Mouse (Mus musculus): Measurements from ENCODE around the gene Mecom. TPM values are rescaled to one million over a fixed set of nuclear protein-coding genes. Genes with fewer than 3 reads are reported as not detected.

Gene Mecom
- polyA plus RNA-seq, 1 experiment from 2014 or later: 22.4 TPM

DNA sequence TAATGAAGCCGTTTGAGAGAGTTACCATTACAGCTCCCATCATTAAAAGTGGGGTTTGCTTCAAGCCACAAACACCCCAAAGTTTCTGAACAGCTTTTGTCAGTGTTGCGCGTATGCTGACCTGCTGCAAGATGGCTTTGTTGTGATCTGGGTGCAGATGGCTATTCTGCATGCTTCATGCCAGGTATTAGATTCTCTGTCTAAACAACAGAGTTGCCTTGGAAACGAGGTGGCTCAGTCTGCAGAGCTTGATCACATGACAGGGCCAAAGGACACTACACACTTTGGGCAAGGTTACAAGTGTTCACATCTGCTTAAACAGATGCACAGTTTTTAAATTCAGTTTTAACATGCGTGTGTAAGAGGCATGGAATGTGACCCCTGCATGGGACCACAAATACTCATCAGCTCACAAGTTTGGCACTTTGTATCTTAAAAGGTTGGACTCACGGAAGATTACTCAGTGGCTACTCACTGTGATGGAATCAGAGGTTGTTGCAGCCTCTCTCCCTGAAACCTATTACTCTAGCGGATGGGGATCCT is 390.6 kb downstream of the Mecom start:
- TF ChIP-seq EP300 (IDR thresholded peaks at IDR 0.05) (no peak), CTCF (IDR thresholded peaks at IDR 0.05) (no peak)
- 72% methylated on average over 7 of the region's 7 CpGs for WGBS

GRCm38 (mm10) chr3:30154390-30154789 is 393.4 kb downstream of the Mecom start:
- 88% methylated on average over 7 of the region's 7 CpGs for WGBS

More for the DNA sequence above, 390.6 kb downstream of the Mecom start:
- no peak overlapping the region for H3K9ac ChIP-seq (replicated peaks; ENCODE audit: low read depth)
- ATAC-seq (no peak), DNase-seq (ENCODE audit: low spot score) (no peak)
- H3K9me3 ChIP-seq (ENCODE audit: low read length): no peaks in the 10 kb centered on the region
- H3K27ac ChIP-seq (ENCODE audit: low read length): no peak overlapping the region
- H3K36me3 ChIP-seq (ENCODE audit: insufficient read depth, low read length): no peaks in the 10 kb centered on the region
- no peaks in the 10 kb centered on the region; the same call in 1 of the 2 replicates for H3K4me1 ChIP-seq (ENCODE audit: insufficient read depth, low read depth, low read length)
- H3K27me3 ChIP-seq (replicated peaks; ENCODE audit: insufficient read depth, low read length): no peaks in the 10 kb centered on the region
- no peak overlapping the region for H3K4me3 ChIP-seq (ENCODE audit: low read depth, low read length)
- H3K4me2 ChIP-seq (replicated peaks; ENCODE audit: low read depth, low read length): no peak overlapping the region

DNA sequence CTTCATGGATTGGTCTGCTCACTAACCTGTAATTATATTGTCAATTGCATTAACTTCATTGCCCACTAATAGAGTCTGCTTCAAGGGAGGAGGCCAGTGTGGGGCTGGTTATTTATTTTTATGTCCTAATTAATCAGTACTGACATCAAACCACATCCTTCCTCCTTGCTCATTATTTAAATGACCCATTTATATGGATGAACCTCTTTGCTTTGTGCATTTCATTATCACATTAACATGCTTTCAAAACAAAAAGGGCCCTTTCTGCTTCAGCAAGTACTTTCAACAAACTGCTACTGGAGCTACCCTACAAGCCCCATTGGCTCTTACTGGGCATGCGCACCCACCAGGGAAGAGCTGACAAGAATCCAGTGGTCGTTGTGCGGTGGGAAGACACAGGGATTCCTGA is 393.9 kb downstream of the Mecom start:
- H3K4me3 ChIP-seq (ENCODE audit: low read depth, low read length): no peak overlapping the region

More at GRCm38 (mm10) chr3:30154390-30154789, 393.4 kb downstream of the Mecom start:
- H3K4me1 ChIP-seq (ENCODE audit: insufficient read depth, low read depth, low read length): peaks cover 3% of the 10 kb centered on the region; the same call in 1 of the 2 replicates
- H3K4me3 ChIP-seq (ENCODE audit: low read depth, low read length): no peak overlapping the region
- no peaks in the 10 kb centered on the region for H3K36me3 ChIP-seq (ENCODE audit: insufficient read depth, low read length)
- H3K9me3 ChIP-seq (ENCODE audit: low read length): no peaks in the 10 kb centered on the region
- no peak overlapping the region for H3K4me2 ChIP-seq (replicated peaks; ENCODE audit: low read depth, low read length)
- H3K9ac ChIP-seq (replicated peaks; ENCODE audit: low read depth): no peak overlapping the region
- no peak for ATAC-seq
- no peak for DNase-seq (ENCODE audit: low spot score)
- H3K27ac ChIP-seq (ENCODE audit: low read length): no peak overlapping the region
- H3K27me3 ChIP-seq (replicated peaks; ENCODE audit: insufficient read depth, low read length): no peaks in the 10 kb centered on the region
- TF ChIP-seq EP300 (IDR thresholded peaks at IDR 0.05) (no peak), CTCF (IDR thresholded peaks at IDR 0.05) (no peak)

DNA sequence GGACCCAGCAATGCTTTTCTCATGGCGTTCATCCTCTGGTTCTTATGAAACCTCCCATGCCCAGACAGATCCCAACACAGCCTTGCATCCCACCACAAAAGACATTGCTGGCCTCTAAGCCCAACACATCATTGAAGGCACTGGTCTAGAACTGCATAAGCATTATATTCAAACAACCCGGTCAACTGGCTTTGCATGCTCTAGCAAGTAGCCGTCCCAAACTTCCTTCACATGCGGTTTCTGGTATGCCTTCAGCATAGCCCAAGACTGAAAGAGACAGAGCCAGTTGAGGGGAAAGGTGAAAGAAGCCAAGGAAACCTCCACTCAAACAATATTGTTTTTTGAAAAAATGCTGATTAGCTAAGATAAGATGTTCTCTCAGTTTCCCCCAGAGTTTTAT is 397.7 kb downstream of the Mecom start:
- H3K36me3 ChIP-seq (ENCODE audit: insufficient read depth, low read length): no peaks in the 10 kb centered on the region
- 87% methylated on average over 4 of the region's 4 CpGs for WGBS
- H3K4me2 ChIP-seq (replicated peaks; ENCODE audit: low read depth, low read length): no peak overlapping the region
- peaks cover 3% of the 10 kb centered on the region; the same call in 1 of the 2 replicates for H3K4me1 ChIP-seq (ENCODE audit: insufficient read depth, low read depth, low read length)
- DNase-seq (ENCODE audit: low spot score): no peak
- H3K4me3 ChIP-seq (ENCODE audit: low read depth, low read length): no peak overlapping the region
- no peak for ATAC-seq
- H3K9ac ChIP-seq (replicated peaks; ENCODE audit: low read depth): no peak overlapping the region
- H3K9me3 ChIP-seq (ENCODE audit: low read length): no peaks in the 10 kb centered on the region
- TF ChIP-seq CTCF (IDR thresholded peaks at IDR 0.05) (no peak), EP300 (IDR thresholded peaks at IDR 0.05) (no peak)
- no peaks in the 10 kb centered on the region for H3K27me3 ChIP-seq (replicated peaks; ENCODE audit: insufficient read depth, low read length)
- no peak overlapping the region for H3K27ac ChIP-seq (ENCODE audit: low read length)

More for the DNA sequence above, 393.9 kb downstream of the Mecom start:
- TF ChIP-seq CTCF (IDR thresholded peaks at IDR 0.05) (no peak), EP300 (IDR thresholded peaks at IDR 0.05) (no peak)
- H3K36me3 ChIP-seq (ENCODE audit: insufficient read depth, low read length): no peaks in the 10 kb centered on the region
- WGBS: 88% methylated on average over 3 of the region's 3 CpGs
- H3K27me3 ChIP-seq (replicated peaks; ENCODE audit: insufficient read depth, low read length): no peaks in the 10 kb centered on the region
- no peak overlapping the region for H3K27ac ChIP-seq (ENCODE audit: low read length)
- DNase-seq (ENCODE audit: low spot score): no peak
- no peak for ATAC-seq
- no peak overlapping the region for H3K9ac ChIP-seq (replicated peaks; ENCODE audit: low read depth)
- H3K4me1 ChIP-seq (ENCODE audit: insufficient read depth, low read depth, low read length): peaks cover 3% of the 10 kb centered on the region; the same call in 1 of the 2 replicates
- H3K9me3 ChIP-seq (ENCODE audit: low read length): no peaks in the 10 kb centered on the region
- no peak overlapping the region for H3K4me2 ChIP-seq (replicated peaks; ENCODE audit: low read depth, low read length)

DNA sequence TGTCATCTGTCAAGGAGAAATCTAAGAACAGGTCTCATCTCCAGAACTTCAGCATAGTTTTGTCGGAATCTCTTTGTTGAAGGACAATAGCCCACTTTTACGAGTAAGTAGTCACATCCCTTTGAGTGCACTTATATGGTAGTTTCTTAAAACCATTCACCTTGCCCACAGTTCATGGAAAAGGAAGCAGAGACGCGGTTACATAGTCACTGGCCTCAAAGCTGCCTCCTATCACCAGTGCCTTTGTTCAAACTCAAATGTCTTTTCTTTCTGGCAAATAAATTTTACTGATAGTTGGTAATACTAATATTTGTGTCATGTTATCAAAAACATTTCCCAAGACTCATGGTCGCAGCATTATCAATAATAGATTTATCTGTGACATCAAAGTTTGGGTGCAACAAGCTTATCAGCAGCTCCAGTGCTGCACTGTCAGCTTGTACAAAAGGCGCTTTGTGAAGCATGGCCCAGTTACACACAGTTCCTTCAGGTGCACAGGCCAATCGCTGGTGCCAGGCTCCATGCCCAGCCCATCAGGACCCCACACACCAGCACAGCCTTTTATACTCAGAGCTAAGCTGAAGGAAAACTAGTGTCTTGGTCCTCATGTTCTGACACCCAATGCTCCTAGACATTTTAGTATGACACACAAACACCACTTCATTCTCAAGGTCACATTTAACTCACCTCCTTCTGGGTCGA is 399.3 kb downstream of the Mecom start:
- Histone ChIP-seq H3K36me3 (ENCODE audit: insufficient read depth, low read length) (no peaks in the 10 kb centered on the region), H3K4me2 (replicated peaks; ENCODE audit: low read depth, low read length) (no peak overlapping the region)
- ATAC-seq: no peak

DNA sequence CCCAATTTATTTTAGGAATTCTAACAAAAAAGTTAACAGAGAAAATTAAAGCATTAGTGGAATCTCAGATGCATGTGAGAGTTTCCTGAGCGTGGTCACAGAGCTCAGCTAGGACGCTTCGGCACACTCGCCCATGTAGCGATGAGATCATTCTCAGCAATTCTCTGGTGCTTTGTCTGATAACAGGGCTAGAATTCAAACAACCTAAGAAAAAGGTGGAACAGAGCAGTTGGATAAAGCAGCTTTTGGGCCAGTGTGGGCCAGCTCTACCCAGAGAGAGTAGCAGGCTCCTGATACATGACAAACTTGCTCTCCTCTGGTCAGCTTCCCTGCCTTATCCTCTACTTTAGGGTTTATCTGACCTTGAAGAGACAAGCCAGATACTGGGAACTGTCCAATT is 402.8 kb downstream of the Mecom start:
- Histone ChIP-seq H3K27me3 (replicated peaks; ENCODE audit: insufficient read depth, low read length) (no peaks in the 10 kb centered on the region), H3K4me1 (ENCODE audit: insufficient read depth, low read depth, low read length) (peaks cover 3% of the 10 kb centered on the region; the same call in 1 of the 2 replicates), H3K9me3 (ENCODE audit: low read length) (no peaks in the 10 kb centered on the region), H3K27ac (ENCODE audit: low read length) (no peak overlapping the region), H3K36me3 (ENCODE audit: insufficient read depth, low read length) (no peaks in the 10 kb centered on the region), H3K9ac (replicated peaks; ENCODE audit: low read depth) (no peak overlapping the region), H3K4me2 (replicated peaks; ENCODE audit: low read depth, low read length) (no peak overlapping the region), H3K4me3 (ENCODE audit: low read depth, low read length) (no peak overlapping the region)
- no peak for TF ChIP-seq CTCF (IDR thresholded peaks at IDR 0.05)
- no peak for TF ChIP-seq EP300 (IDR thresholded peaks at IDR 0.05)
- WGBS: 74% methylated on average over 5 of the region's 5 CpGs
- DNase-seq (ENCODE audit: low spot score) (no peak), ATAC-seq (no peak)

More for the DNA sequence above, 399.3 kb downstream of the Mecom start:
- H3K9ac ChIP-seq (replicated peaks; ENCODE audit: low read depth): no peak overlapping the region
- H3K4me1 ChIP-seq (ENCODE audit: insufficient read depth, low read depth, low read length): peaks cover 3% of the 10 kb centered on the region; the same call in 1 of the 2 replicates
- WGBS: 59% methylated on average over 8 of the region's 8 CpGs
- H3K27ac ChIP-seq (ENCODE audit: low read length): no peak overlapping the region
- H3K9me3 ChIP-seq (ENCODE audit: low read length): no peaks in the 10 kb centered on the region
- H3K27me3 ChIP-seq (replicated peaks; ENCODE audit: insufficient read depth, low read length): no peaks in the 10 kb centered on the region
- no peak overlapping the region for H3K4me3 ChIP-seq (ENCODE audit: low read depth, low read length)
- no peak for TF ChIP-seq CTCF (IDR thresholded peaks at IDR 0.05)
- no peak for TF ChIP-seq EP300 (IDR thresholded peaks at IDR 0.05)
- no peak for DNase-seq (ENCODE audit: low spot score)
